Mouse (Mus musculus) limb, embryonic 10.5 days (tissue): Measurements from ENCODE around the gene Zfp101. TPM values are rescaled to one million over a fixed set of nuclear protein-coding genes. Genes with fewer than 3 reads are reported as not detected.

Source experiments
- DNase-seq: peaks from one replicate; pipeline ENCODE4 v3.0.0-alpha.2; 2017; ENCODE audit warnings: low spot score
- H3K27ac ChIP-seq: fragments of 300-500 bp; sonication (generic); 2 replicates; pipeline ENCODE4 v1.5.1; 2016; ENCODE audit warnings: mild to moderate bottlenecking
- H3K27me3 ChIP-seq: fragments of 300-500 bp; sonication (generic); 2 replicates; pipeline ENCODE4 v1.6.1; 2016; ENCODE audit warnings: low read depth, mild to moderate bottlenecking; ENCODE audit not compliant: poor library complexity, severe bottlenecking
- H3K36me3 ChIP-seq: fragments of 300-500 bp; sonication (generic); 2 replicates; pipeline ENCODE4 v1.6.1; 2016; ENCODE audit warnings: mild to moderate bottlenecking, moderate library complexity
- H3K4me1 ChIP-seq: fragments of 300-500 bp; sonication (generic); 2 replicates; pipeline ENCODE4 v1.6.1; 2016
- H3K4me3 ChIP-seq: fragments of 300-500 bp; sonication (generic); 2 replicates; pipeline ENCODE4 v1.5.1; 2016; ENCODE audit warnings: mild to moderate bottlenecking, moderate library complexity
- H3K9me3 ChIP-seq: fragments of 300-500 bp; sonication (generic); replicated peaks from 2 replicates; pipeline ENCODE4 v1.6.1; 2016; ENCODE audit warnings: mild to moderate bottlenecking
- WGBS: fragments of 180-500 bp; shearing (Covaris S2); methylation state at CpG from one replicate; pipeline ENCODE4 v1.1.7; 2016; 5-methylcytosine and 5-hydroxymethylcytosine counted together
- polyA plus RNA-seq: library from polyadenylated mRNA; unstranded; fragments of >200 nt; fragmentation: Nextera tagmentation; extraction: Ambion mirVana; gene quantifications from 2 replicates; pipeline ENCODE4 v1.2.1, GENCODE M21; 2016

Gene Zfp101
- polyA plus RNA-seq, result 19.7 and 25.5 TPM in 2 replicates

GRCm38 (mm10) chr17:33394182-33395034 lies at the start of gene Zfp101:
Gene Zfp101 (minus strand): TSS chr17:33394641.
- Histone ChIP-seq H3K4me1 (peaks cover 8% of the 10 kb centered on the region; the same call in 1 of the 2 replicates), H3K27me3 (no peaks in the 10 kb centered on the region), H3K4me3 (peak within 1 kb of the TSS; percentile 95), H3K9me3 (no peaks in the 10 kb centered on the region), H3K27ac (peak within 1 kb of the TSS; percentile 89), H3K36me3 (peaks cover 22% of the 10 kb centered on the region)
- under 1% methylated on average over 44 of the region's 44 CpGs for WGBS
- DNase-seq, result peak; percentile 86

- H3K27me3 ChIP-seq, result no peaks in the 10 kb centered on the region
- H3K36me3 ChIP-seq, result no peaks in the 10 kb centered on the region
- no peak overlapping the region for H3K27ac ChIP-seq
- no peaks in the 10 kb centered on the region for H3K9me3 ChIP-seq
- DNase-seq, result no peak
- H3K4me3 ChIP-seq, result no peak overlapping the region
- H3K4me1 ChIP-seq, result no peaks in the 10 kb centered on the region
Observed at GRCm38 (mm10) chr17:33441159-33441558, 46.7 kb upstream of the Zfp101 start.

- no peak for DNase-seq
- 86% methylated on average over 5 of the region's 5 CpGs for WGBS
- no peaks in the 10 kb centered on the region for H3K27me3 ChIP-seq
Observed at GRCm38 (mm10) chr17:33439922-33440321, 45.5 kb upstream of the Zfp101 start.

GRCm38 (mm10) chr17:33439148-33439547 lies 44.7 kb upstream of the Zfp101 start:
- peak; percentile 73 for DNase-seq
- Histone ChIP-seq H3K4me1 (no peaks in the 10 kb centered on the region), H3K36me3 (no peaks in the 10 kb centered on the region), H3K27me3 (no peaks in the 10 kb centered on the region), H3K9me3 (no peaks in the 10 kb centered on the region), H3K27ac (no peak overlapping the region), H3K4me3 (no peak overlapping the region)
- WGBS, result 75% methylated on average over 1 of the region's 1 CpGs

More at GRCm38 (mm10) chr17:33439922-33440321, 45.5 kb upstream of the Zfp101 start:
- Histone ChIP-seq H3K9me3 (no peaks in the 10 kb centered on the region), H3K27ac (no peak overlapping the region), H3K4me3 (no peak overlapping the region), H3K4me1 (no peaks in the 10 kb centered on the region), H3K36me3 (no peaks in the 10 kb centered on the region)

GRCm38 (mm10) chr17:33432019-33432946 lies 37.8 kb upstream of the Zfp101 start, which contains the start of gene Actl9:
Gene Actl9 (plus strand): TSS chr17:33432896.
- DNase-seq, result no peak
- no peaks in the 10 kb centered on the region for H3K27me3 ChIP-seq
- 92% methylated on average over 3 of the region's 3 CpGs for WGBS
- no peaks in the 10 kb centered on the region for H3K36me3 ChIP-seq
- no peaks in the 10 kb centered on the region for H3K9me3 ChIP-seq
- no peaks in the 10 kb centered on the region for H3K4me1 ChIP-seq
- no peak within 1 kb of the TSS for H3K27ac ChIP-seq
- no peak within 1 kb of the TSS for H3K4me3 ChIP-seq

- Histone ChIP-seq H3K27ac (no peak overlapping the region), H3K36me3 (peaks cover 22% of the 10 kb centered on the region), H3K4me1 (peaks cover 8% of the 10 kb centered on the region; the same call in 1 of the 2 replicates), H3K4me3 (no peak overlapping the region), H3K27me3 (no peaks in the 10 kb centered on the region), H3K9me3 (no peaks in the 10 kb centered on the region)
- no peak for DNase-seq
- 94% methylated on average over 5 of the region's 5 CpGs for WGBS
Observed at GRCm38 (mm10) chr17:33392271-33392670, 2.2 kb downstream of the Zfp101 start.

- Histone ChIP-seq H3K4me1 (no peaks in the 10 kb centered on the region), H3K9me3 (no peaks in the 10 kb centered on the region), H3K4me3 (no peak overlapping the region), H3K27ac (no peak overlapping the region), H3K27me3 (no peaks in the 10 kb centered on the region), H3K36me3 (peaks cover 60% of the 10 kb centered on the region)
- no peak for DNase-seq
Observed at GRCm38 (mm10) chr17:33385705-33386104, 8.7 kb downstream of the Zfp101 start.

- H3K27me3 ChIP-seq, result no peaks in the 10 kb centered on the region
- H3K4me3 ChIP-seq, result no peak overlapping the region
- no peaks in the 10 kb centered on the region for H3K4me1 ChIP-seq
- no peaks in the 10 kb centered on the region for H3K9me3 ChIP-seq
- H3K36me3 ChIP-seq, result peaks cover 7% of the 10 kb centered on the region
- WGBS, result 86% methylated on average over 3 of the region's 3 CpGs
- H3K27ac ChIP-seq, result no peak overlapping the region
- no peak for DNase-seq
Observed at GRCm38 (mm10) chr17:33372795-33373194, 21.6 kb downstream of the Zfp101 start.

- H3K9me3 ChIP-seq, result no peaks in the 10 kb centered on the region
- peak within 1 kb of the TSS; percentile 92 for H3K27ac ChIP-seq
- peak within 1 kb of the TSS; percentile 91 for H3K4me3 ChIP-seq
- peak; percentile 84 for DNase-seq
- peaks cover 7% of the 10 kb centered on the region; the same call in 1 of the 2 replicates for H3K4me1 ChIP-seq
- 4% methylated on average over 47 of the region's 47 CpGs for WGBS
- H3K36me3 ChIP-seq, result peaks cover 3% of the 10 kb centered on the region; the same call in 1 of the 2 replicates
- no peaks in the 10 kb centered on the region for H3K27me3 ChIP-seq
Observed at GRCm38 (mm10) chr17:33358411-33359384, 35.7 kb downstream of the Zfp101 start, which contains the start of gene Zfp81. Gene Zfp81 (minus strand): TSS chr17:33358878.

GRCm38 (mm10) chr17:33352981-33353380 lies 41.5 kb downstream of the Zfp101 start:
- no peaks in the 10 kb centered on the region for H3K27me3 ChIP-seq
- peaks cover 11% of the 10 kb centered on the region; the same call in 1 of the 2 replicates for H3K9me3 ChIP-seq
- WGBS, result 92% methylated on average over 1 of the region's 1 CpGs

More at GRCm38 (mm10) chr17:33352981-33353380, 41.5 kb downstream of the Zfp101 start:
- Histone ChIP-seq H3K27ac (no peak overlapping the region), H3K36me3 (peaks cover 10% of the 10 kb centered on the region), H3K4me3 (no peak overlapping the region), H3K4me1 (0 out of 2 replicates have a peak, but pooled peaks cover 2% of the 10 kb centered on the region)
- no peak for DNase-seq
